Mouse (Mus musculus): ENCODE measurements around the gene Foxj2. TPM values are rescaled to one million over a fixed set of nuclear protein-coding genes. Genes with fewer than 3 reads are reported as not detected.

Gene Foxj2
- total RNA-seq (2014; rRNA removed) (1.7 and 2.3 TPM in 2 replicates), polyA plus RNA-seq (2012; rRNA removed) (3.1 and 3.3 TPM in 2 replicates)

- Histone ChIP-seq H3K4me3 (ENCODE audit: insufficient read depth, low read depth, low read length) (peak within 1 kb of the TSS; percentile 86), H3K27ac (replicated peaks; ENCODE audit: insufficient read depth, low read depth, low read length) (peak within 1 kb of the TSS; percentile 73), H3K79me2 (ENCODE audit: control insufficient read depth, insufficient read depth, low read length) (peaks cover 19% of the 10 kb centered on the region), H3K36me3 (ENCODE audit: control insufficient read depth, insufficient read depth, low read length) (no peaks in the 10 kb centered on the region), H3K9ac (ENCODE audit: low read depth, low read length) (peak within 1 kb of the TSS; percentile 100), H3K27me3 (ENCODE audit: control insufficient read depth, insufficient read depth, low read length) (no peaks in the 10 kb centered on the region), H3K4me1 (ENCODE audit: control insufficient read depth, insufficient read depth, low read length) (peaks cover 16% of the 10 kb centered on the region)
- under 1% methylated on average over 57 of the region's 61 CpGs for WGBS
- peak; percentile 58 for DNase-seq (ENCODE audit: extremely low read depth, low read depth, low spot score)
- TF ChIP-seq CTCF (IDR thresholded peaks at IDR 0.05; ENCODE audit: low read depth, low read length) (no peak), POLR2A (IDR thresholded peaks at IDR 0.05; ENCODE audit: extremely low read depth, insufficient read depth, low read length) (no peak)
Observed at GRCm38 (mm10) chr6:122819306-122820070, at the start of gene Foxj2. Foxj2 (plus strand) TSS chr6:122819914.

- WGBS, result 89% methylated on average over 11 of the region's 11 CpGs
- H3K4me1 ChIP-seq (ENCODE audit: control insufficient read depth, insufficient read depth, low read length), result no peaks in the 10 kb centered on the region
- H3K27ac ChIP-seq (replicated peaks; ENCODE audit: insufficient read depth, low read depth, low read length), result no peak overlapping the region
- no peaks in the 10 kb centered on the region for H3K79me2 ChIP-seq (ENCODE audit: control insufficient read depth, insufficient read depth, low read length)
- H3K9ac ChIP-seq (ENCODE audit: low read depth, low read length), result no peak overlapping the region
- H3K27me3 ChIP-seq (ENCODE audit: control insufficient read depth, insufficient read depth, low read length), result no peaks in the 10 kb centered on the region
- H3K36me3 ChIP-seq (ENCODE audit: control insufficient read depth, insufficient read depth, low read length), result no peaks in the 10 kb centered on the region
- no peak overlapping the region for H3K4me3 ChIP-seq (ENCODE audit: insufficient read depth, low read depth, low read length)
- no peak for DNase-seq (ENCODE audit: extremely low read depth, low read depth, low spot score)
- TF ChIP-seq CTCF (IDR thresholded peaks at IDR 0.05; ENCODE audit: low read depth, low read length) (no peak), POLR2A (IDR thresholded peaks at IDR 0.05; ENCODE audit: extremely low read depth, insufficient read depth, low read length) (no peak)
Observed at GRCm38 (mm10) chr6:122770760-122771315, 48.9 kb upstream of the Foxj2 start.

- no peaks in the 10 kb centered on the region for H3K27me3 ChIP-seq (ENCODE audit: control insufficient read depth, insufficient read depth, low read length)
- H3K4me3 ChIP-seq (ENCODE audit: insufficient read depth, low read depth, low read length), result no peak overlapping the region
- WGBS, result 52% methylated on average over 6 of the region's 6 CpGs
- no peak overlapping the region for H3K27ac ChIP-seq (replicated peaks; ENCODE audit: insufficient read depth, low read depth, low read length)
- H3K36me3 ChIP-seq (ENCODE audit: control insufficient read depth, insufficient read depth, low read length), result no peaks in the 10 kb centered on the region
- no peaks in the 10 kb centered on the region for H3K79me2 ChIP-seq (ENCODE audit: control insufficient read depth, insufficient read depth, low read length)
- no peak overlapping the region for H3K9ac ChIP-seq (ENCODE audit: low read depth, low read length)
- no peak for TF ChIP-seq CTCF (IDR thresholded peaks at IDR 0.05; ENCODE audit: low read depth, low read length)
- TF ChIP-seq POLR2A (IDR thresholded peaks at IDR 0.05; ENCODE audit: extremely low read depth, insufficient read depth, low read length), result no peak
- no peak for DNase-seq (ENCODE audit: extremely low read depth, low read depth, low spot score)
- H3K4me1 ChIP-seq (ENCODE audit: control insufficient read depth, insufficient read depth, low read length), result no peaks in the 10 kb centered on the region
Observed at GRCm38 (mm10) chr6:122772701-122773100, 47.0 kb upstream of the Foxj2 start.

- TF ChIP-seq CTCF (IDR thresholded peaks at IDR 0.05; ENCODE audit: low read depth, low read length), result no peak
- H3K79me2 ChIP-seq (ENCODE audit: control insufficient read depth, insufficient read depth, low read length), result no peaks in the 10 kb centered on the region
- no peaks in the 10 kb centered on the region for H3K27me3 ChIP-seq (ENCODE audit: control insufficient read depth, insufficient read depth, low read length)
- no peaks in the 10 kb centered on the region for H3K36me3 ChIP-seq (ENCODE audit: control insufficient read depth, insufficient read depth, low read length)
- H3K4me1 ChIP-seq (ENCODE audit: control insufficient read depth, insufficient read depth, low read length), result no peaks in the 10 kb centered on the region
- no peak overlapping the region for H3K4me3 ChIP-seq (ENCODE audit: insufficient read depth, low read depth, low read length)
- no peak for DNase-seq (ENCODE audit: extremely low read depth, low read depth, low spot score)
- no peak overlapping the region for H3K9ac ChIP-seq (ENCODE audit: low read depth, low read length)
- 96% methylated on average over 1 of the region's 1 CpGs for WGBS
- no peak overlapping the region for H3K27ac ChIP-seq (replicated peaks; ENCODE audit: insufficient read depth, low read depth, low read length)
Observed at GRCm38 (mm10) chr6:122774345-122774744, 45.4 kb upstream of the Foxj2 start.

- Histone ChIP-seq H3K4me1 (ENCODE audit: control insufficient read depth, insufficient read depth, low read length) (no peaks in the 10 kb centered on the region), H3K4me3 (ENCODE audit: insufficient read depth, low read depth, low read length) (no peak overlapping the region), H3K79me2 (ENCODE audit: control insufficient read depth, insufficient read depth, low read length) (no peaks in the 10 kb centered on the region), H3K36me3 (ENCODE audit: control insufficient read depth, insufficient read depth, low read length) (no peaks in the 10 kb centered on the region), H3K9ac (ENCODE audit: low read depth, low read length) (no peak overlapping the region), H3K27ac (replicated peaks; ENCODE audit: insufficient read depth, low read depth, low read length) (no peak overlapping the region), H3K27me3 (ENCODE audit: control insufficient read depth, insufficient read depth, low read length) (no peaks in the 10 kb centered on the region)
- no peak for DNase-seq (ENCODE audit: extremely low read depth, low read depth, low spot score)
- 85% methylated on average over 7 of the region's 7 CpGs for WGBS
- TF ChIP-seq CTCF (IDR thresholded peaks at IDR 0.05; ENCODE audit: low read depth, low read length), result no peak
- TF ChIP-seq POLR2A (IDR thresholded peaks at IDR 0.05; ENCODE audit: extremely low read depth, insufficient read depth, low read length), result no peak
Observed at GRCm38 (mm10) chr6:122776040-122776439, 43.7 kb upstream of the Foxj2 start.

- no peaks in the 10 kb centered on the region for H3K27me3 ChIP-seq (ENCODE audit: control insufficient read depth, insufficient read depth, low read length)
- WGBS, result 58% methylated on average over 1 of the region's 1 CpGs
- H3K9ac ChIP-seq (ENCODE audit: low read depth, low read length), result no peak overlapping the region
- no peaks in the 10 kb centered on the region for H3K79me2 ChIP-seq (ENCODE audit: control insufficient read depth, insufficient read depth, low read length)
- no peak for DNase-seq (ENCODE audit: extremely low read depth, low read depth, low spot score)
- no peak overlapping the region for H3K4me3 ChIP-seq (ENCODE audit: insufficient read depth, low read depth, low read length)
- H3K36me3 ChIP-seq (ENCODE audit: control insufficient read depth, insufficient read depth, low read length), result no peaks in the 10 kb centered on the region
- peaks cover 3% of the 10 kb centered on the region; the same call in 1 of the 2 replicates for H3K4me1 ChIP-seq (ENCODE audit: control insufficient read depth, insufficient read depth, low read length)
- no peak for TF ChIP-seq CTCF (IDR thresholded peaks at IDR 0.05; ENCODE audit: low read depth, low read length)
- no peak for TF ChIP-seq POLR2A (IDR thresholded peaks at IDR 0.05; ENCODE audit: extremely low read depth, insufficient read depth, low read length)
- no peak overlapping the region for H3K27ac ChIP-seq (replicated peaks; ENCODE audit: insufficient read depth, low read depth, low read length)
Observed at GRCm38 (mm10) chr6:122779916-122780315, 39.8 kb upstream of the Foxj2 start.
